Mouse (Mus musculus) hindbrain, embryonic 10.5 days (tissue): ENCODE measurements around the gene Cdc14a. TPM values are rescaled to one million over a fixed set of nuclear protein-coding genes. Genes with fewer than 3 reads are reported as not detected.

Source experiments
- DNase-seq: peaks from one replicate; pipeline ENCODE4 v3.0.0-alpha.2; 2017; ENCODE audit warnings: low spot score
- H3K27ac ChIP-seq: fragments of 300-500 bp; sonication (generic); 2 replicates; pipeline ENCODE4 v1.5.1; 2016; ENCODE audit warnings: mild to moderate bottlenecking, moderate library complexity
- H3K27me3 ChIP-seq: fragments of 300-500 bp; sonication (generic); 2 replicates; pipeline ENCODE4 v1.6.1; 2016; ENCODE audit warnings: mild to moderate bottlenecking; ENCODE audit not compliant: poor library complexity, insufficient read depth, severe bottlenecking
- H3K36me3 ChIP-seq: fragments of 300-500 bp; sonication (generic); 2 replicates; pipeline ENCODE4 v1.6.1; 2016; ENCODE audit warnings: mild to moderate bottlenecking, moderate library complexity
- H3K4me1 ChIP-seq: fragments of 300-500 bp; sonication (generic); replicated peaks from 2 replicates; pipeline ENCODE4 v1.6.1; 2016; ENCODE audit warnings: mild to moderate bottlenecking
- H3K4me3 ChIP-seq: fragments of 300-500 bp; sonication (generic); 2 replicates; pipeline ENCODE4 v1.5.1; 2016; ENCODE audit warnings: mild to moderate bottlenecking, moderate library complexity
- H3K9me3 ChIP-seq: fragments of 300-500 bp; sonication (generic); 2 replicates; pipeline ENCODE4 v1.6.1; 2016; ENCODE audit warnings: mild to moderate bottlenecking, moderate library complexity
- WGBS: fragments of 180-500 bp; shearing (Covaris S2); methylation state at CpG from one replicate; pipeline ENCODE4 v1.1.7; 2016; 5-methylcytosine and 5-hydroxymethylcytosine counted together
- polyA plus RNA-seq: library from polyadenylated mRNA; unstranded; fragments of >200 nt; fragmentation: Nextera tagmentation; extraction: Ambion mirVana; gene quantifications from 2 replicates; pipeline ENCODE4 v1.2.1, GENCODE M21; 2016

The Cdc14a gene
- polyA plus RNA-seq, 1 experiment from 2014 or later = 14.4 TPM

- H3K9me3 ChIP-seq = no peaks in the 10 kb centered on the region
- no peaks in the 10 kb centered on the region for H3K27me3 ChIP-seq
- no peak for DNase-seq
- no peak overlapping the region for H3K27ac ChIP-seq
- no peak overlapping the region for H3K4me3 ChIP-seq
- H3K4me1 ChIP-seq = peaks cover 10% of the 10 kb centered on the region
- WGBS = 81% methylated on average over 8 of the region's 8 CpGs
- peaks cover 20% of the 10 kb centered on the region for H3K36me3 ChIP-seq
Measured at GRCm38 (mm10) chr3:116329976-116330375, 93.9 kb downstream of the Cdc14a start.

- DNase-seq = no peak
- peaks cover 20% of the 10 kb centered on the region for H3K36me3 ChIP-seq
- H3K4me1 ChIP-seq = peaks cover 10% of the 10 kb centered on the region
- no peak overlapping the region for H3K27ac ChIP-seq
- WGBS = 84% methylated on average over 18 of the region's 18 CpGs
- H3K4me3 ChIP-seq = no peak overlapping the region
- H3K27me3 ChIP-seq = no peaks in the 10 kb centered on the region
- no peaks in the 10 kb centered on the region for H3K9me3 ChIP-seq
Measured at GRCm38 (mm10) chr3:116329023-116329762, 94.6 kb downstream of the Cdc14a start.

GRCm38 (mm10) chr3:116327616-116328004, 96.2 kb downstream of the Cdc14a start:
- Histone ChIP-seq H3K9me3 (no peaks in the 10 kb centered on the region), H3K4me1 (peaks cover 10% of the 10 kb centered on the region), H3K27ac (no peak overlapping the region), H3K36me3 (peaks cover 27% of the 10 kb centered on the region), H3K4me3 (no peak overlapping the region), H3K27me3 (no peaks in the 10 kb centered on the region)
- 57% methylated on average over 10 of the region's 10 CpGs for WGBS
- no peak for DNase-seq

- 10% methylated on average over 23 of the region's 23 CpGs for WGBS
- Histone ChIP-seq H3K27me3 (no peaks in the 10 kb centered on the region), H3K27ac (peak overlapping the region; percentile 37), H3K36me3 (peaks cover 28% of the 10 kb centered on the region), H3K4me3 (peak overlapping the region; percentile 20; the same call in 1 of the 2 replicates), H3K4me1 (peaks cover 10% of the 10 kb centered on the region), H3K9me3 (no peaks in the 10 kb centered on the region)
- peak; percentile 83 for DNase-seq
Measured at GRCm38 (mm10) chr3:116327001-116327615, 96.7 kb downstream of the Cdc14a start.

GRCm38 (mm10) chr3:116325501-116325900, 98.3 kb downstream of the Cdc14a start:
- Histone ChIP-seq H3K9me3 (no peaks in the 10 kb centered on the region), H3K4me3 (no peak overlapping the region), H3K27me3 (no peaks in the 10 kb centered on the region), H3K36me3 (peaks cover 43% of the 10 kb centered on the region), H3K4me1 (peaks cover 10% of the 10 kb centered on the region), H3K27ac (no peak overlapping the region)
- 87% methylated on average over 2 of the region's 2 CpGs for WGBS
- no peak for DNase-seq

GRCm38 (mm10) chr3:116319696-116320095, 104.1 kb downstream of the Cdc14a start:
- Histone ChIP-seq H3K9me3 (no peaks in the 10 kb centered on the region), H3K4me3 (no peak overlapping the region), H3K27me3 (no peaks in the 10 kb centered on the region), H3K36me3 (peaks cover 59% of the 10 kb centered on the region), H3K27ac (no peak overlapping the region), H3K4me1 (no peaks in the 10 kb centered on the region)
- no peak for DNase-seq
- 95% methylated on average over 5 of the region's 5 CpGs for WGBS

GRCm38 (mm10) chr3:116311838-116312237, 112.0 kb downstream of the Cdc14a start:
- WGBS = 96% methylated on average over 4 of the region's 4 CpGs
- H3K27ac ChIP-seq = no peak overlapping the region
- peaks cover 63% of the 10 kb centered on the region for H3K36me3 ChIP-seq
- no peaks in the 10 kb centered on the region for H3K9me3 ChIP-seq
- no peaks in the 10 kb centered on the region for H3K27me3 ChIP-seq
- DNase-seq = no peak
- H3K4me1 ChIP-seq = no peaks in the 10 kb centered on the region
- no peak overlapping the region for H3K4me3 ChIP-seq

- no peaks in the 10 kb centered on the region for H3K4me1 ChIP-seq
- no peak overlapping the region for H3K4me3 ChIP-seq
- 94% methylated on average over 2 of the region's 2 CpGs for WGBS
- no peak for DNase-seq
- H3K27me3 ChIP-seq = no peaks in the 10 kb centered on the region
- H3K9me3 ChIP-seq = no peaks in the 10 kb centered on the region
- peaks cover 63% of the 10 kb centered on the region for H3K36me3 ChIP-seq
- H3K27ac ChIP-seq = no peak overlapping the region
Measured at GRCm38 (mm10) chr3:116311173-116311572, 112.7 kb downstream of the Cdc14a start.

GRCm38 (mm10) chr3:116310672-116311071, 113.2 kb downstream of the Cdc14a start:
- Histone ChIP-seq H3K4me3 (no peak overlapping the region), H3K27ac (no peak overlapping the region), H3K4me1 (no peaks in the 10 kb centered on the region), H3K36me3 (peaks cover 63% of the 10 kb centered on the region), H3K27me3 (no peaks in the 10 kb centered on the region), H3K9me3 (no peaks in the 10 kb centered on the region)
- DNase-seq = no peak
- WGBS = 95% methylated on average over 4 of the region's 4 CpGs

GRCm38 (mm10) chr3:116310033-116310432, 113.8 kb downstream of the Cdc14a start:
- H3K36me3 ChIP-seq = peaks cover 66% of the 10 kb centered on the region
- no peak overlapping the region for H3K27ac ChIP-seq
- H3K27me3 ChIP-seq = no peaks in the 10 kb centered on the region
- no peaks in the 10 kb centered on the region for H3K9me3 ChIP-seq
- no peak for DNase-seq
- WGBS = 94% methylated on average over 10 of the region's 10 CpGs
- H3K4me3 ChIP-seq = no peak overlapping the region
- no peaks in the 10 kb centered on the region for H3K4me1 ChIP-seq

GRCm38 (mm10) chr3:116304800-116305753, 118.8 kb downstream of the Cdc14a start:
- H3K36me3 ChIP-seq = peaks cover 66% of the 10 kb centered on the region
- H3K27ac ChIP-seq = no peak overlapping the region
- no peaks in the 10 kb centered on the region for H3K9me3 ChIP-seq
- DNase-seq = no peak
- H3K27me3 ChIP-seq = no peaks in the 10 kb centered on the region
- no peak overlapping the region for H3K4me3 ChIP-seq
- WGBS = 85% methylated on average over 18 of the region's 18 CpGs
- H3K4me1 ChIP-seq = no peaks in the 10 kb centered on the region

- Histone ChIP-seq H3K27ac (no peak overlapping the region), H3K4me3 (no peak overlapping the region), H3K4me1 (no peaks in the 10 kb centered on the region), H3K27me3 (no peaks in the 10 kb centered on the region), H3K36me3 (peaks cover 67% of the 10 kb centered on the region), H3K9me3 (no peaks in the 10 kb centered on the region)
- 96% methylated on average over 7 of the region's 7 CpGs for WGBS
- no peak for DNase-seq
Measured at GRCm38 (mm10) chr3:116302581-116302980, 121.3 kb downstream of the Cdc14a start.
